Comparison of ENCODE assay signal across 26 mouse cellular contexts in the genomic region with DNA sequence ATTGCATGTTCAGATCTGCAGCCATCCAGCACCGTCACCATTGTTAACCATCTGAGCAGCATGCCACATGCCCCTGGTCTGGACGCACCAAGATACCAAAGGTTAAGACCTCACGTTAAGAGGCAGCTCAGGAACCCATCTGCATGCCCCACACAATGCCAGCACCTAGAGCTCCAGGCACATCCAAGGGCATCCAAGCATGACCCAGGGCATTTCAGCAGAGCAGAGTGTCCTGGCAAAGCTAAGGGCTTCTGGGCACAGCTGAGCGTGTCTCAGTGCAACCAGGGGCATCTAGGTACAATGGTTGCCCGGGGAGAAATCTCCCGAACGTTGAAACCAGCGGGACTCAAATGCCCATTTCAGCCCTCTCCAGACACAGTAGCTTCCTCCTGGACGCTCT. TPM values are rescaled to one million over a fixed set of nuclear protein-coding genes. Genes with fewer than 3 reads are reported as not detected.
DNase-seq lines count a peak whose midpoint lies in the region; ATAC-seq and TF ChIP-seq lines count a peak whose summit lies in the region.
"Had no signal": no experiment of that assay in that cellular context is flagged by ENCODE, and none has a peak within 500 bp of the region (broad histone marks: within the 10 kb centered on the region; RNA-seq: fewer than 3 reads in every experiment).

No protein-coding gene starts in this region.

- peak overlapping the region; percentile 7; the same call in 1 of the 2 replicates for H3K9ac ChIP-seq in limb, embryonic 11.5 days (ENCODE audit: low read length)
- H3K9ac ChIP-seq: forebrain, embryonic 13.5 days; hindbrain, embryonic 12.5 days; hindbrain, embryonic 15.5 days had no signal

- no peaks in the 10 kb centered on the region for H3K9me3 ChIP-seq in limb, embryonic 11.5 days (ENCODE audit: control insufficient read depth, low read length)
- no peaks in the 10 kb centered on the region for H3K9me3 ChIP-seq in limb, embryonic 10.5 days (replicated peaks)
- H3K9me3 ChIP-seq: forebrain, embryonic 10.5 days; forebrain, embryonic 13.5 days; hindbrain, embryonic 12.5 days; hindbrain, embryonic 15.5 days had no signal

- H3K4me1 ChIP-seq in kidney, adult 2 months (ENCODE audit: control insufficient read depth, insufficient read depth, low read length): peaks cover 10% of the 10 kb centered on the region; the same call in 1 of the 2 replicates
- no peaks in the 10 kb centered on the region for H3K4me1 ChIP-seq in limb, embryonic 11.5 days (ENCODE audit: control insufficient read depth, insufficient read depth, low read length)
- H3K4me1 ChIP-seq in limb, embryonic 10.5 days: peaks cover 5% of the 10 kb centered on the region
- H3K4me1 ChIP-seq: forebrain, embryonic 13.5 days; hindbrain, embryonic 12.5 days; hindbrain, embryonic 15.5 days had no signal

- TF ChIP-seq POLR2A in kidney, adult 2 months (IDR thresholded peaks at IDR 0.05; ENCODE audit: low read depth, low read length): no peak

- WGBS in kidney, adult 2 months: 59% methylated on average over 9 of the region's 9 CpGs
- 94% methylated on average over 9 of the region's 9 CpGs for WGBS in limb, embryonic 11.5 days
- 96% methylated on average over 9 of the region's 9 CpGs for WGBS in limb, embryonic 10.5 days

- no peaks in the 10 kb centered on the region for H3K36me3 ChIP-seq in kidney, adult 2 months (ENCODE audit: control insufficient read depth, insufficient read depth, low read length)
- H3K36me3 ChIP-seq in limb, embryonic 11.5 days (ENCODE audit: control insufficient read depth, insufficient read depth, low read length): no peaks in the 10 kb centered on the region; the same call in 1 of the 2 replicates
- 0 out of 2 replicates have a peak, but pooled peaks cover 5% of the 10 kb centered on the region for H3K36me3 ChIP-seq in limb, embryonic 10.5 days
- H3K36me3 ChIP-seq: forebrain, embryonic 10.5 days; hindbrain, embryonic 15.5 days had no signal

- TF ChIP-seq CTCF in kidney, adult 2 months (conservative IDR thresholded peaks at IDR 0.05; ENCODE audit: insufficient read depth, insufficient read length, low read depth, low read length): no peak

- no peak overlapping the region for H3K4me2 ChIP-seq in limb, embryonic 11.5 days (ENCODE audit: low read depth, severe bottlenecking)
- H3K4me2 ChIP-seq: forebrain, embryonic 13.5 days; heart, embryonic 11.5 days; hindbrain, embryonic 12.5 days; hindbrain, embryonic 15.5 days had no signal

- ATAC-seq in limb, embryonic 11.5 days (ENCODE audit: insufficient number of reproducible peaks, low FRiP score, low TSS enrichment, low read depth): no peak
- ATAC-seq: activated CD4-positive, CD25-positive, alpha-beta regulatory T cell, adult 4 months; CD4-positive, CD25-positive, alpha-beta regulatory T cell, adult 4 months; forebrain, embryonic 13.5 days; forebrain, embryonic 16.5 days had no signal

- H3K4me3 ChIP-seq in kidney, adult 2 months (ENCODE audit: insufficient read depth, low read depth, low read length): no peak overlapping the region
- no peak overlapping the region for H3K4me3 ChIP-seq in limb, embryonic 11.5 days (ENCODE audit: low read depth, low read length)
- H3K4me3 ChIP-seq in limb, embryonic 10.5 days: no peak overlapping the region
- H3K4me3 ChIP-seq: forebrain, embryonic 10.5 days; forebrain, embryonic 13.5 days; heart, adult 2 months; hindbrain, embryonic 12.5 days; hindbrain, embryonic 15.5 days had no signal

- H3K27ac ChIP-seq in kidney, adult 2 months (ENCODE audit: insufficient read depth, low read depth, low read length): no peak overlapping the region
- no peak overlapping the region for H3K27ac ChIP-seq in limb, embryonic 11.5 days (replicated peaks; ENCODE audit: low read depth, low read length)
- H3K27ac ChIP-seq in limb, embryonic 10.5 days: no peak overlapping the region
- H3K27ac ChIP-seq: forebrain, embryonic 10.5 days; forebrain, embryonic 13.5 days; heart, adult 2 months; hindbrain, embryonic 12.5 days; hindbrain, embryonic 15.5 days had no signal

- no peaks in the 10 kb centered on the region for H3K27me3 ChIP-seq in kidney, adult 2 months (replicated peaks; ENCODE audit: control insufficient read depth, insufficient read depth, low read length)
- H3K27me3 ChIP-seq in limb, embryonic 11.5 days (ENCODE audit: control insufficient read depth, insufficient read depth, low read length): no peaks in the 10 kb centered on the region
- no peaks in the 10 kb centered on the region for H3K27me3 ChIP-seq in limb, embryonic 10.5 days (ENCODE audit: low read depth, poor library complexity, severe bottlenecking)
- H3K27me3 ChIP-seq: forebrain, embryonic 13.5 days; hindbrain, embryonic 12.5 days; hindbrain, embryonic 15.5 days had no signal

- peak; percentile 91 for DNase-seq in kidney, adult 2 months
- no peak for DNase-seq in kidney, postnatal 10 days
- no peak for DNase-seq in limb, embryonic 11.5 days (ENCODE audit: low spot score)
- DNase-seq in limb, embryonic 10.5 days (ENCODE audit: low spot score): no peak
- peak; percentile 66 to 89 for DNase-seq in kidney, postnatal 25 days
- DNase-seq in thymus, adult 18-20 months: no peak
- DNase-seq: adrenal gland, postnatal 10 days; adrenal gland, postnatal 36 days; cerebellum, adult 18-20 months; cerebellum, adult 9-10 months; cerebellum, postnatal 14 days; gastrocnemius, postnatal 10 days; gastrocnemius, postnatal 36 days; heart, adult 2 months had no signal

RNA-seq across cellular contexts. Expression of a gene that starts 10.6 kb away (rescaled TPM):
- polyA plus RNA-seq in kidney, adult 2 months (2012; rRNA removed): 36.2 and 44.5 TPM in 2 replicates
- 5.2 and 5.5 TPM in 2 replicates for polyA plus RNA-seq in limb, embryonic 11.5 days (2014; fragmentation: Nextera tagmentation; extraction: Ambion mirVana)
- polyA plus RNA-seq in limb, embryonic 10.5 days (2016; fragmentation: Nextera tagmentation; extraction: Ambion mirVana): 4.0 and 5.7 TPM in 2 replicates

RNA-seq across cellular contexts. Expression of a gene that starts 10.8 kb away (rescaled TPM):
- polyA plus RNA-seq in kidney, adult 2 months (2012; rRNA removed): 258 and 302 TPM in 2 replicates
- polyA plus RNA-seq in limb, embryonic 11.5 days (2014; fragmentation: Nextera tagmentation; extraction: Ambion mirVana): 45.0 and 45.4 TPM in 2 replicates
- polyA plus RNA-seq in limb, embryonic 10.5 days (2016; fragmentation: Nextera tagmentation; extraction: Ambion mirVana): 49.4 and 51.5 TPM in 2 replicates

RNA-seq across cellular contexts. Expression of a gene that starts 21.9 kb away (rescaled TPM):
- polyA plus RNA-seq in kidney, adult 2 months (2012; rRNA removed): 0.11 TPM in 2 replicates
- polyA plus RNA-seq in limb, embryonic 11.5 days (2014; fragmentation: Nextera tagmentation; extraction: Ambion mirVana): not detected in 2 replicates
- not detected in 2 replicates for polyA plus RNA-seq in limb, embryonic 10.5 days (2016; fragmentation: Nextera tagmentation; extraction: Ambion mirVana)
- polyA plus RNA-seq: activated CD4-positive, CD25-positive, alpha-beta regulatory T cell, adult 4 months; C2C12; CD4-positive, CD25-positive, alpha-beta regulatory T cell, adult 4 months; embryonic facial prominence, embryonic 11.5 days; forebrain, embryonic 10.5 days; forebrain, embryonic 13.5 days; forebrain, embryonic 16.5 days; heart, embryonic 11.5 days; heart, embryonic 14.5 days; heart, postnatal 0 days; hindbrain, embryonic 12.5 days; hindbrain, embryonic 15.5 days had no signal

RNA-seq across cellular contexts. Expression of a gene that starts 24.0 kb away (rescaled TPM):
- polyA plus RNA-seq in kidney, adult 2 months (2012; rRNA removed): 177 and 190 TPM in 2 replicates
- 271 and 284 TPM in 2 replicates for polyA plus RNA-seq in limb, embryonic 11.5 days (2014; fragmentation: Nextera tagmentation; extraction: Ambion mirVana)
- 285 and 308 TPM in 2 replicates for polyA plus RNA-seq in limb, embryonic 10.5 days (2016; fragmentation: Nextera tagmentation; extraction: Ambion mirVana)

RNA-seq across cellular contexts. Expression of a gene that starts 32.9 kb away (rescaled TPM):
- polyA plus RNA-seq in kidney, adult 2 months (2012; rRNA removed): 7.1 and 8.6 TPM in 2 replicates
- polyA plus RNA-seq in limb, embryonic 11.5 days (2014; fragmentation: Nextera tagmentation; extraction: Ambion mirVana): 46.4 and 51.7 TPM in 2 replicates
- polyA plus RNA-seq in limb, embryonic 10.5 days (2016; fragmentation: Nextera tagmentation; extraction: Ambion mirVana): 68.9 and 75.6 TPM in 2 replicates

Comparison
In these comparisons a context has a peak if more than half of its experiments do, and no peak if none do; other contexts are left out.
1. DNase-seq: peak in kidney, adult 2 months (single experiment) and kidney, postnatal 25 days (2 of 2); none in kidney, postnatal 10 days (single experiment), limb, embryonic 11.5 days (single experiment), limb, embryonic 10.5 days (single experiment) and thymus, adult 18-20 months (0 of 2).